Mouse (Mus musculus) stomach, postnatal 0 days (tissue): ENCODE measurements around the gene Gbp6.
"Not testable (repeated sequence)": the region's sequence is repeated elsewhere in the genome, so short reads cannot be mapped to it uniquely, and the experiment has no call there.

Source experiments
- CTCF ChIP-seq: IDR thresholded peaks from 2 replicates; pipeline ENCODE4 v1.5.1; 2016; ENCODE audit warnings: antibody characterized with exemption, low read depth, mild to moderate bottlenecking, moderate library complexity
- EP300 ChIP-seq: optimal IDR thresholded peaks from 2 replicates; pipeline ENCODE3; 2016; ENCODE audit warnings: antibody characterized with exemption

DNA sequence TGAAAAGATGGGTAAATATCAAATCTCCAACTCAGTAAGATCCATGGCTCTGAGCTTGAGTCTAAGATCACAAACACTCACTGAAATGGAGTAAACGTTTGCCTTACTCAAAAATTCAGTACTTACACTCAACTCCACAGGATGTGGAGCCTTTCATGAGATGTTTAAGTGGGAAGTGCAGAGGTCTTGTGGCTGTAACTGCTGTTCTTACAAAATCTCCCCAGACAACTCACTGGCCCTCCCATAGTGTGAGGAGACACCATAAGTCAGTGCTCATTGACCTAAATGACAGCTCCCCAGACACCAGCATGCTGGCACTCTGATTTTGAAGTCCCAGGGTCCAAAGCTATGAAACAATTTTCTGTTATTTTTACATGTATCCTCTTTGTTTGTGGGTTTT lies 15.7 kb upstream of the Gbp6 start:
- not testable (repeated sequence) for TF ChIP-seq CTCF, EP300
